Mouse (Mus musculus) left cerebral cortex, adult 8-10 months (tissue): ENCODE measurements at regions not wholly inside any gene's neighbourhood (a gene's known extent, or its start where the extent isn't known, plus 50 kb on each side); places are given as distances from the start of the nearest gene placed in this dataset.
A peak's percentile ranks its signal among the peaks of the same experiment; 100 is the strongest.

ENCODE experiments used
- DNase-seq, 2 experiments: peaks; one replicate each; pipeline ENCODE4 v3.0.0; 2022; ENCODE audit warnings: low spot score in 2 of 2

DNA sequence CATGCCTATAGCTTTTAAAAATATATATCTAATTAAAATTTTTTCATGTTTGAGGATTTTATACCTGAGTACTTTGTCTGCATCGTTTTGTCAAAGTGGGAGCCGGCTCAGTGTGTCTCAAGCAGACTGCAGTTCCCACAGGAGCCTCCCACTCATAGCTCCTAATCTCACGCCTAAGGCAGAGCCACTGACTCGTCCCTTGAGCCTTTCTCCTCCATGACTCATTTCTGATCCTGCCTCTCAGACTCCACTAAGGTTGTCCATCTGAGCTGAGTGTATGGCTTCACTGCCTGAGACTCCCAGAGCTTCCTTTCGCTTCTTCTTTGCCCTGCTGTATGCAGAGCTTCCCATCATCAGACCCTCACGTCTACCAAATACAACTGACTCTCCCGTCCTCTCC, 98.8 kb downstream of the Efnb2 start:
- DNase-seq, result peak in 1 of 2 experiments; percentile 13

GRCm38 (mm10) chr8:8558050-8558449, 103.0 kb downstream of the Efnb2 start:
- DNase-seq, result no peak

- no peak for DNase-seq
Measured at GRCm38 (mm10) chr8:8556152-8556551, 104.9 kb downstream of the Efnb2 start.

DNA sequence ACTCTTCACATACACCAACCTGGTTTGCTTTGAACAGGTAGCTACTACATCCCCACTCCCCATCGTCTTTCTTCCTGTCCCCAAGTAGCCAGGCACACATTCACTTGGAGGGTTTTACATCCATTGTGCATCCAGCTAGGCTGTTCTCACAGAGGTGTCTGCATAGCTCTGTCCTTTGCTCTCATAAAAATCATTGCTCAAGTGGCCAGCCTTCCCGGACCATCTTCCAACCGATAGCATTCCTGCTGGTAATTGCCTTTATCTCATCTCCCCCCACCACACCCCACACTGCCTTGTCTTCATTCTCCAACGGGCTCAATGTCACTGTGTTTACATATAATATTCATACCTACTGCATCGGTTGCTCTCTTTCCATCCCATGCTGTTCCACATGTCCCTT, 106.4 kb downstream of the Efnb2 start:
- DNase-seq, result no peak

- no peak for DNase-seq
Measured at GRCm38 (mm10) chr8:8552779-8553178, 108.3 kb downstream of the Efnb2 start.

DNA sequence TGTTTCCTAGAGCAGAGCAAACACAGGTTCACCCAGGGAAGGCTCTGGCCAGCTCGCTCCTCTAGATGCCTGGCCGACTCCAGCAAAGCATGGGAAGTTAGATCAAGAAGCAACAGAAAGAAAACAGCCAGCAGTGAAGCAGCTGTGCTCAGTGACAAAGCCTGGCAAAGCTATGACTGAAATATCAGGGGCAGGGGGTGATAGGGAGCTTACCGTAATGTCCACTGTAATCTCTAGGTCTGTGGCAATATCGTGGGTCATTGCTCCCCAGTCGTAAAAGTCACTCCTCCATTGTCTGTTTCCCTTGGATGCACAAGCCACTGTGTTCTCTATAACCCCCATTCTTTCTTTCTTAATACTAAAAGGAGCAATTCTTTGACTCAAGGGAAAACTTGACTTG, 124.4 kb downstream of the Efnb2 start:
- DNase-seq, result no peak

DNA sequence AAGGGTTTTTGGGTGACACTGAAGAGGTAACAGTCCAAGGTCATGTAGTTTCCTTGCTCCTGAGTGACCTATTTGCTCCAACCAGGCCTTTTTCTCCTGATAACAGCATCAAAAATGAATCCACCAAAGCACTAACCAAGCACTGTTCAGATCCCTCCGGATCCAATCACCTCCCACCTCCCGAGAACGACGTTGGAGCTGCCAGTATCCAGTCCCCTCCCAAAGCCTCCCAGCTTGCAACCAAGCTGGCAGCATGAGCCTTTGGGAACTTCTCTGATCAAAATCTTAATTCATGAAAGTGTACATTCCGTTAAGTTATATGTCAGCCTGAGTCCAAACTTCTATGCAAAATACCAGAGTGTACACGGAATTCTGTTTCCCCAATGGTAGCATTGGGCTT, 126.3 kb downstream of the Efnb2 start:
- DNase-seq, result no peak

- no peak for DNase-seq
Measured at GRCm38 (mm10) chr8:8532907-8533306, 128.1 kb downstream of the Efnb2 start.

DNA sequence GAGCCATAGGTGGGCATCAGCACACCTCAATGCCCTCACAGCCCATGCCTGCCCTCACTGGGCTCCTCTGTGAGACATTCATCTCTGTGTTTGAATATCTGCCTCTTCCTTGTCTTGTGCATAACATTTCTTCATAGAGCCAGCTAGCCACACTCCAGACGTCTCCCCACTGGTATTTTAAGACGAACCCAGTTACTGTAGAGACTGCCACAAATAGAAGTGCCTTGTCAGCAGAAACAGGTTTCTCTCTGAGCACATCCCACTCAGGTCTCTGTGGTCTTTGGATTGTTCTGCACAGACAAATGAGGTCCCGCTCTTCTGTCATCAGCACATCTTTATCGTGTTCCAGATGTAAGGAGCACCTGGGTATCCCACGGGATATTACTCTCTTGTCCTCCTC, 130.5 kb downstream of the Efnb2 start:
- no peak for DNase-seq

DNA sequence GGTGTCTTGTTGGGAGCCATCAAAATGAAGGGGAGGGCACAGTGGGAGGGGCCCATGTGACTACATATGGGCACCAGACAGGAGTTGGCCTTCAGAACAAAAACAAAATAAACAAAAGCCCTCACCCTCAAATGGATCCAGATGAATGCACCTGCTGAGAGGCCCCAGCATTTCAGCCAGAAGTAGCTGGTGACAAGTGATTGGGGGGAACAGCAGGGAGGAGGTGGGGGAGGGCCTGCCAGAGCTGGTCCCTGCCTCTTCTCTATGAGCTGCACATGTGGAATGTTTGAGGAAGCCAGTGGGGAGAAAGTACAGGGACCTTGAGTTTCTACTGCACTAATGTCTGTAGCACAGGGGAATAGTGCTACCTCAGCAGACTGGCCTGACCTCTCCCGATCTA, 139.5 kb downstream of the Efnb2 start:
- DNase-seq, result no peak

DNA sequence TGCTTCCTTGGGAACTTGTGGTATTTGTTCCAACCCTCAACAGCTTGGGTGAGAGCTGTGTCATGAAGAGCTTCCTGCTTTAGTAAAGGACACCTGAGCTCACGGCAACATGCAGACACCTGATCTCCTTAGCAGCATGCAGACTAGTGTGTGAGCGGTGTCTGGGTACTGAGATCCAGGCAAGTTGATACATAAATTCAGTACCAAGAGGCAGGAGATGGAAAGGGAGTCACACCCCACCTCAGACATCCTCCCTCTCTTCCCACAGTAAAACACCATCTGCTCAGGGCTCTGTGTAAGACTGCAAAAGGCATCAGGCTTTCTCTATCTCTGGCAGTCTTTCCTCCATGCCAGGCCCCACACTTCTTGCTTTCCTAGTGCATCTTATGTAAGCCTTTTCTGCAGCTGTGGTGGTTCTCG, 141.3 kb downstream of the Efnb2 start:
- DNase-seq, result peak; percentile 4 to 85

DNA sequence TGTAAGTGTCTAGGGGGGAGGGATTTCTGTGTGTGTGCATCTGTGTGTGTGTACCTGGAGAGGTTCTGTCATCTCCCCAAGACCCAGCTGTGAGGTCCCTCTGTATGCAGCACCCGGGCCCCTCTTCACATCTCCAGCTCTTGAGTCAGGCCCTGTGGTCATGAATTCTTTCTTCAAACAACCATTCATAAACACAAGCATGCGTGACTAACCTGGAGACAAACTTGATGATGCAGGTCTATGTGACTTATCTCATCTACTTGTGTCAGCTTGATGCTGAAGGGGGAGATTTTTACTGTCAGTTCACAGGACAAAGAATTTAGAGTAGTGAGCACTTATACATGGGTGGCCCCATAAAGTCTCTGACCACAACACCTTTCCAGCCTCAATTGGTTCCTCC, 143.4 kb downstream of the Efnb2 start:
- no peak for DNase-seq

DNA sequence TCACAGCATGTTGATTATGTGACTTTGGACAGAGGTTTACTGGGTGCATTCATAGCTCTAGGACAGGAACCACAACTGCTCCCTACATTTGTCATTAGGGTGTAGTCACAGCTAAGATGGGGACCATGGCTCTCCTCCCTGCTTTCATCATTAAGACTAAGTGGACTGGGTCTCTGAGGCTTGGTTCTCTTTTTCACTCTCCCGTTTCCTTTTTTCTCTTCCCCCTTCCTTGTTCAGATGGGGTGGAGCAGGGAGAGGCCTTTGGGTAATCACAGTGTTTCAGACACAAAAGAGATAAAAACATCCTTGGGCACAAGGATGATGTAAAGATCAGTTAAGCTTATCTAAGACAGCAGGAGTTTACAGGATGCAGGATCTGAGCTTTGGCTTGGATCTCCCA, 144.8 kb downstream of the Efnb2 start:
- no peak for DNase-seq

GRCm38 (mm10) chr8:8499921-8500320, 161.1 kb downstream of the Efnb2 start:
- no peak for DNase-seq

DNA sequence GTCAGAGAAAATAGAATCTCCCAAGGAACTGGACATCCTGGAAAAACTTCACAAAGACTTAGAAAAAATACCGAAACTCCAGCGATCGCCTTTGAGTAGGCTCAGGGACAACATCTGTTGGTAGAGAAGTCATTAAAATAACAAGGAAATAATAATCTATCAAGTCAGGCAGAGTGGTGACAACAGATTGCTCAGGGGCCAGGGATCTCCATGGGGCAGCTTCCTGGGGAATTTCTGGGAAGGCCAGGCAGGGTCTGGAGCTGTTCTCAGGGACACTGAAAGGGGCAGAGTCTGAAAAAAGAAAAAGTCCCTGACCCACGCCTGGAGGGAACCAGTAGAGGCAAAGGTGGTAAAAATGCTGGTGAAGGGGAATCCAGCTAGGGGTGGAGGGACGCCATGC, 162.3 kb downstream of the Efnb2 start:
- DNase-seq, result no peak

GRCm38 (mm10) chr8:8495472-8495871, 165.6 kb downstream of the Efnb2 start:
- DNase-seq, result peak in 1 of 2 experiments; percentile 23

DNA sequence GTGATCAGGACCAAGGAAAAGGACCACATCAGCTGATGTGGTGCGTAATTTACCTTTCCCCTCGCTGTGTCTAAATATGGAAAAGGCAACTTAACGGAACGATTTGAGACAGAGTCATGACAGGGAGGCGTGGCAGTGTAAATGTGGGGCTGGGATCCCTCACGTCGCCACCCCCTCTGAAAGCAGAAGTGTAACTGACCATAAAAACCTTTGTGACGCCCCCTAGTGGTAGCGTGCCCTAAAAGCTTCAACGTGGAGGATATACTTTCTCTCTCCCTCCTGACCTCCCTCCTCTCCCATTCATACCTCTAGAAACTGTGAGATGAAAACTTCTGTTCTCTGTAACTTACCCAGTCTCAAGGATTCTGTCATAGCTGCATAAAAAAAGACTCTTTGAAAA, 166.8 kb downstream of the Efnb2 start:
- DNase-seq, result no peak

DNA sequence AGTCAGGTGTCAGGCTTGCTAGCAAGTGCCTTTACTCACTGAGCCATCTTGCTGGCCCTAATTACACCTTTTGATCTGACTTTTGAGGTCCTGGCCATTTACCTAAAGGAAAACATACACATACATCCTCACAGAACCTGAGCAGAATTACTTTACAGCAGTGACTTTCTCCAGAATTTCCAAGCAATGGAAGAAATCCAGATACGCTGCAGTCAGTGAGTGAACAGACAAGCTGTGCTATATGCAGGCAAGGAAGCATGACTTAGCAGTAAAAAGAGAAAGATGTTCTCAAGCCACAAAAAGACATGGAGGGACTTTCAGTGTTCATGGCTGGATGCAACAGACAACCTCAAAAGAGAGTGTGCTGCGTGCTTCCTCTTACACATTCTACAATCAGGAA, 169.1 kb downstream of the Efnb2 start:
- DNase-seq, result no peak

DNA sequence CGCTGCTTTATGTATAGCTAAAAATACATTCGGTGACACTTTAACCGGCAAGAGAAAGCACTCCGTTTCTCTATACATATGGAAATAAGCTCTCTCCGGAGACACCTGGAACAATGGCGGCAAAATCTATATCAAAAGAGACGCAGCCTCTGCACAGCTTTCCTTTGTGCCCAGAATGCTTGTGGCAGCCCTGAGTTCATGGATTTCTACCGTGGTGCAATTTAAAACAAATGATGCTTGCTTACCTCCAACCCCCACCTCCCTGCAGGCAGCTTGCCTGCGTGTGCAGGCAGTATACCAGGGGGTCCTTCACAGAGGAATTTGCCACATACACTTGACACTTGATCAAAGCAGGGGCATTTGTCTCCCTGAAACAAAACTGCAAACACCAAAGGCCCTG, 171.3 kb downstream of the Efnb2 start:
- no peak for DNase-seq

DNA sequence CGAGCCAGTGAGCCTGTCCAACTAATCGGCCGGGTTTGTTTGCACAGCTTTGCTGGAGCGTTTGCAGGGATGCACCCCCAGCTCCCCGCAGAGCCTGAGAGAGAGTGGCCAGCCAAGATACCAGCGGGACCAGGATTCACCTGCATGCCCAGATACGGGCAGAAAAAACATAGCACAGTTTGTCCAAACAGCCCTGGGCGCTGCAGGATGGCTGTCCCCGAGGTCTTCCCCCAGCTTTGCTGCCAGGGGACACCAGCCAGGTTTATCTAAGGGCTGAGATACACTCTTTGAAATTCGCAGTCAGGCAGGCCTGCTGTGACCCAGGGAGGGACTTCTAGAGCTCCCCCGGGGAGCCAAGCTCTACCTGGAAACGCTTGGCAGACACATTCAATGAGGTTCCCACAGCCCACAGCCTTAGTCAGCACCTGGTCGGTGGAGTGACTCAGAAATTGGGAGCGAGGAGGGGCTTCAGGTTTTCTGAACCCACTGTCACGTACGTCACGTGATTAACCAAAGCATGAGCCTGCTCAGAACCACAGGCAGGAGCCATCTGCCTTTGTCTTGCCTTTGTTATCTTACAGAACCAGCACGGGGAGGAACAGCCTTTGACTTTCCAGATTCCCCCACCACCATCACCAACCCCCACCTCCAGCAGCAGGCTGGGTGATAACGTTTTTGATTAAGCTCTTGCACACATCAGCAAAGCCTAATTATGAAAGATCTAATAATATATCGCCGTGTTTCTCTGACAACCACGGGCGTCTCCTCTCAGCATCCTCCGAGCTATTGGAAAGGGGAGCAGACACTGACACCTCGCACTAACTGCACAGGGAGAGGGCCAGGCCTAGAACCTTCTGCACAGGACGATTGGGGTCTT, 172.1 kb downstream of the Efnb2 start:
- peak; percentile 23 to 28 for DNase-seq

DNA sequence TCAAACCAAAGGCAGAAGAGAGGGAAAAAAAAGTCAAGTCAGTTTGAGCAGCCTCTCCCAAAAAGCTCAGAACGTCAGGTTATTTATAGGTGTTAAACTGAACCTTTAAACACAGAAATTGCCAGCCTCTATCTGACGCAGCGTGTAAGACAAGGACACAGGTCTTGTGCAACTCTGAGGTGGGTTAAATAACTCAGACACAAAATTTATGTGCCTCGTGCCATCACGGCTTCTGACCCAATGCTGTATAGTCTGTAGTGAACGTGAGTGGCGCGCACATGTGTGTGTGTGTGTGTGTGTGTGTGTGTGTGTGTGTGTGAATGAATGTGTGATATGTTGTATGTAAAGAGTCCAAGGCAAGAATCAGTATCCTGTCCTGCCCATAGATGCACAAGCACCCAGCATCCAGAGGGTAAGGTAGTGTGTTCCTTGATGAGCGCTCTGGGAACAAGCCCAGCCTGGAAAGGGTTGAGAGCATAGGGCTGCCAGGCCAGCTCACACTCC, 172.8 kb downstream of the Efnb2 start:
- DNase-seq, result no peak

DNA sequence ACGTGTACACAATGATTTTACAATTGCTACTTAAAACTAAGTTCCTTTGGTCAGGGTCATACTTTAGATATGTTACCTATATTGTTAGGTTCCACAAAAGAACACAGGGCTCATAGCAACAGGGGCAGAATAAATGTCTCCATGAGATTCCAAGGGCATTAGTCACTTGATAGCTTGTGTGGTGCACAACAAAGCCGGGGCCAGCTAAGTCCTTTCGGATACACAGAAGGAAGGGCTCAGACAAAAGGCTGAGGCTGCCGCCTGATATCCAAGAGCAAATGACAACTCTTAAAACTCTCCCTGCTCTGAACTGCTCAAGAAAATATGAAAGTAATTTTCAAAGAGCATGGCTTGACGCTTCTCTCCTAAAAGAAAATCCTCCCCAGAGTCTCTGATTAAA, 173.3 kb downstream of the Efnb2 start:
- no peak for DNase-seq

DNA sequence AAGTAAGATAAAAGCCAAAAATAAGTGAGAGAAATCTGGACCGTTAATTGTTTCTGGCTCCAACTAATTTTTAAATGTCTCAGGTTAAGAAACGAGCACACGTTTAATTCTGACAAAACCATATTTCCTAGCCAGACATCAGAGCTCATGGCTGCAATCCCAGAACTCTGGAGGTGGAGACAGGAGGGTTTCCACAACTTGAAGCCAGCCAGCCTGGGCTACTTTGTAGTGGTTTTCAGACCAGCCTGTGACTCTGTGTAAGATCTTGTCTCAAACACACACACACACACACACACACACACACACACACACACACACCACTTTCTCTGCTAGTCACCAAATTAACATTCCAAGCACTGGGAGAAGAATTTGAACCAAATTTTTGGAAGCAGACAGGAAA, 174.2 kb downstream of the Efnb2 start:
- DNase-seq, result peak in 1 of 2 experiments; percentile 36
